Mouse (Mus musculus) thymus, postnatal 4 days (tissue): ENCODE data around the gene Armt1.

Source experiments
- DNase-seq: peaks from one replicate; pipeline ENCODE4 v3.0.0; 2021

Armt1 gene

GRCm38 (mm10) chr10:4435416-4435815, 3.1 kb downstream of the Armt1 start:
- DNase-seq = no peak

- no peak for DNase-seq
Observed at GRCm38 (mm10) chr10:4456409-4456808, 24.1 kb downstream of the Armt1 start.

- no peak for DNase-seq
Observed at GRCm38 (mm10) chr10:4460201-4460600, 27.9 kb downstream of the Armt1 start.

GRCm38 (mm10) chr10:4465799-4466198, 33.5 kb downstream of the Armt1 start:
- DNase-seq = no peak

GRCm38 (mm10) chr10:4469406-4469805, 37.1 kb downstream of the Armt1 start:
- DNase-seq = no peak

- DNase-seq = no peak
Observed at GRCm38 (mm10) chr10:4473591-4473993, 41.3 kb downstream of the Armt1 start.

- DNase-seq = no peak
Observed at GRCm38 (mm10) chr10:4475431-4475830, 43.2 kb downstream of the Armt1 start.

GRCm38 (mm10) chr10:4476604-4477003, 44.3 kb downstream of the Armt1 start:
- no peak for DNase-seq

GRCm38 (mm10) chr10:4480929-4481328, 48.7 kb downstream of the Armt1 start:
- DNase-seq = no peak

GRCm38 (mm10) chr10:4481695-4482094, 49.4 kb downstream of the Armt1 start:
- DNase-seq = no peak

- no peak for DNase-seq
Observed at GRCm38 (mm10) chr10:4482355-4482754, 50.1 kb downstream of the Armt1 start, which contains the start of gene Ccdc170. Ccdc170 (plus strand) TSS chr10:4482502.

- no peak for DNase-seq
Observed at GRCm38 (mm10) chr10:4483848-4484247, 51.6 kb downstream of the Armt1 start.

GRCm38 (mm10) chr10:4484986-4485385, 52.7 kb downstream of the Armt1 start:
- no peak for DNase-seq

GRCm38 (mm10) chr10:4489865-4490264, 57.6 kb downstream of the Armt1 start:
- DNase-seq = no peak

GRCm38 (mm10) chr10:4491281-4491680, 59.0 kb downstream of the Armt1 start:
- no peak for DNase-seq

GRCm38 (mm10) chr10:4492045-4492444, 59.8 kb downstream of the Armt1 start:
- DNase-seq = no peak

GRCm38 (mm10) chr10:4492909-4493308, 60.6 kb downstream of the Armt1 start:
- DNase-seq = no peak

GRCm38 (mm10) chr10:4503251-4503650, 71.0 kb downstream of the Armt1 start:
- no peak for DNase-seq
